Mouse (Mus musculus) thymus, adult 2 months (tissue): Measurements from ENCODE around the gene Emcn.

ENCODE experiments used
- CTCF ChIP-seq: fragments of 200-500 bp; IDR thresholded peaks from 2 replicates; pipeline ENCODE4 v1.5.1; 2012; ENCODE audit warnings: mild to moderate bottlenecking, control low read depth, low read length, moderate library complexity, borderline replicate concordance; ENCODE audit not compliant: control insufficient read depth, poor library complexity, insufficient read depth; ENCODE audit errors: extremely low read depth
- POLR2A ChIP-seq: fragments of 200-500 bp; IDR thresholded peaks from 2 replicates; pipeline ENCODE4 v1.6.1; 2012; ENCODE audit warnings: mild to moderate bottlenecking, low read length, control low read depth, moderate library complexity; ENCODE audit not compliant: control insufficient read depth, poor library complexity, insufficient read depth; ENCODE audit errors: extremely low read depth

- no peak for TF ChIP-seq CTCF
- no peak for TF ChIP-seq POLR2A
Measured at GRCm38 (mm10) chr3:137429516-137429915, 88.6 kb downstream of the Emcn start.
